ENCODE assay signal across 9 mouse cellular contexts in genomic region chr2:126061037-126061773, GRCm38 (mm10). TPM values are rescaled to one million over a fixed set of nuclear protein-coding genes. Genes with fewer than 3 reads are reported as not detected.
A peak's percentile ranks its signal among the peaks of the same experiment; 100 is the strongest.
DNase-seq lines count a peak whose midpoint lies in the region; ATAC-seq and TF ChIP-seq lines count a peak whose summit lies in the region.
"Had no signal": no experiment of that assay in that cellular context is flagged by ENCODE, and none has a peak within 500 bp of the region (broad histone marks: within the 10 kb centered on the region; RNA-seq: fewer than 3 reads in every experiment).

No protein-coding gene starts in this region.

- H3K27ac ChIP-seq in gastrocnemius, adult 2 months, result peak overlapping the region; percentile 44; the same call in 1 of the 2 replicates
- peak overlapping the region; percentile 65 for H3K27ac ChIP-seq in lung, embryonic 15.5 days
- peak overlapping the region; percentile 35; the same call in 1 of the 2 replicates for H3K27ac ChIP-seq in heart, embryonic 16.5 days (ENCODE audit: low read length)
- peak overlapping the region; percentile 74; the same call in 1 of the 2 replicates for H3K27ac ChIP-seq in stomach, embryonic 14.5 days (ENCODE audit: low read length)

- H3K4me3 ChIP-seq in gastrocnemius, adult 2 months, result no peak overlapping the region
- no peak overlapping the region for H3K4me3 ChIP-seq in lung, embryonic 15.5 days
- H3K4me3 ChIP-seq in heart, embryonic 16.5 days (ENCODE audit: low read length), result no peak overlapping the region
- no peak overlapping the region for H3K4me3 ChIP-seq in stomach, embryonic 14.5 days (ENCODE audit: low read depth, low read length)

- no peak for DNase-seq in gastrocnemius, adult 2 months
- DNase-seq in gastrocnemius, adult 18-20 months (ENCODE audit: low spot score), result no peak
- DNase-seq in lung, adult 18-20 months, result no peak
- DNase-seq in spleen, postnatal 14 days (ENCODE audit: low spot score in 2 of 2), result no peak
- no peak for DNase-seq in right cerebral cortex, postnatal 25 days

- ATAC-seq in lung, embryonic 15.5 days (ENCODE audit: borderline replicate concordance, extremely low read depth, low FRiP score, low TSS enrichment), result peak; percentile 86
- no peak for ATAC-seq in heart, embryonic 16.5 days (replicated peaks; ENCODE audit: extremely low read depth, insufficient read depth, low FRiP score)
- ATAC-seq in stomach, embryonic 14.5 days (ENCODE audit: insufficient number of reproducible peaks, insufficient read depth, low FRiP score, low read depth), result peak; percentile 67; the same call in 1 of the 2 replicates
- ATAC-seq: inflammation-experienced regulatory T-cells, adult 6 months had no signal

- 56% methylated on average over 17 of the region's 17 CpGs for WGBS in lung, embryonic 15.5 days
- WGBS in heart, embryonic 16.5 days, result 68% methylated on average over 17 of the region's 17 CpGs
- WGBS in stomach, embryonic 14.5 days, result 34% methylated on average over 17 of the region's 17 CpGs

- no peaks in the 10 kb centered on the region for H3K27me3 ChIP-seq in lung, embryonic 15.5 days
- no peaks in the 10 kb centered on the region for H3K27me3 ChIP-seq in heart, embryonic 16.5 days (ENCODE audit: control insufficient read depth, insufficient read depth, low read length)
- H3K27me3 ChIP-seq in stomach, embryonic 14.5 days (ENCODE audit: control insufficient read depth, insufficient read depth, low read length), result no peaks in the 10 kb centered on the region

- H3K9me3 ChIP-seq in lung, embryonic 15.5 days, result no peaks in the 10 kb centered on the region
- no peaks in the 10 kb centered on the region for H3K9me3 ChIP-seq in heart, embryonic 16.5 days (replicated peaks; ENCODE audit: control insufficient read depth, low read length)
- H3K9me3 ChIP-seq in stomach, embryonic 14.5 days (ENCODE audit: control insufficient read depth, low read depth, low read length), result no peaks in the 10 kb centered on the region

- no peak for TF ChIP-seq CTCF in gastrocnemius, adult 2 months (IDR thresholded peaks at IDR 0.05)

- H3K4me1 ChIP-seq in lung, embryonic 15.5 days, result peaks cover 12% of the 10 kb centered on the region
- peaks cover 14% of the 10 kb centered on the region for H3K4me1 ChIP-seq in heart, embryonic 16.5 days (ENCODE audit: control insufficient read depth, insufficient read depth, low read length)
- peaks cover 4% of the 10 kb centered on the region; the same call in 1 of the 2 replicates for H3K4me1 ChIP-seq in stomach, embryonic 14.5 days (ENCODE audit: control insufficient read depth, insufficient read depth, low read length)

- intact Hi-C loops in gastrocnemius, adult 2 months (cut with DNase I), result no loop called here

- peak overlapping the region; percentile 21; the same call in 1 of the 2 replicates for H3K4me2 ChIP-seq in lung, embryonic 15.5 days
- no peak overlapping the region for H3K4me2 ChIP-seq in heart, embryonic 16.5 days (ENCODE audit: low read depth, low read length)
- 0 out of 2 replicates have a peak overlapping the region, but pooled peaks have one; percentile 6 for H3K4me2 ChIP-seq in stomach, embryonic 14.5 days (replicated peaks; ENCODE audit: low read depth, low read length)

- no peak overlapping the region for H3K9ac ChIP-seq in lung, embryonic 15.5 days
- H3K9ac ChIP-seq in heart, embryonic 16.5 days (ENCODE audit: low read length), result no peak overlapping the region
- H3K9ac ChIP-seq in stomach, embryonic 14.5 days (replicated peaks; ENCODE audit: low read depth, low read length), result no peak overlapping the region

- no peaks in the 10 kb centered on the region for H3K36me3 ChIP-seq in lung, embryonic 15.5 days
- no peaks in the 10 kb centered on the region for H3K36me3 ChIP-seq in heart, embryonic 16.5 days (ENCODE audit: control insufficient read depth, insufficient read depth)
- H3K36me3 ChIP-seq in stomach, embryonic 14.5 days (ENCODE audit: control insufficient read depth, insufficient read depth, low read length), result no peaks in the 10 kb centered on the region

RNA-seq across cellular contexts. Expression of gene Fgf7, which starts 26.7 kb away (rescaled TPM):
- total RNA-seq in gastrocnemius, adult 2 months (2021), result 1 to 10 TPM; 4.2 TPM
- 1 to 10 TPM; 2.0 to 5.3 TPM for total RNA-seq in gastrocnemius, adult 18-20 months (2021)
- 10.2 and 11.7 TPM in 2 replicates for polyA plus RNA-seq in lung, embryonic 15.5 days (2015; fragmentation: Nextera tagmentation; extraction: Ambion mirVana)
- 1.9 and 2.0 TPM in 2 replicates for polyA plus RNA-seq in heart, embryonic 16.5 days (2015; fragmentation: Nextera tagmentation; extraction: Ambion mirVana)
- polyA plus RNA-seq in stomach, embryonic 14.5 days (2014; fragmentation: Nextera tagmentation; extraction: Ambion mirVana), result 4.5 and 6.4 TPM in 2 replicates
- polyA plus RNA-seq: inflammation-experienced regulatory T-cells, adult 6 months had no signal
